Mouse (Mus musculus) kidney, adult 2 months (tissue): ENCODE results near the gene Fyn.

ENCODE experiments used
- CTCF ChIP-seq: fragments of 200-500 bp; conservative IDR thresholded peaks from 2 replicates; pipeline ENCODE4 v1.5.1; 2011; ENCODE audit warnings: low read depth, mild to moderate bottlenecking, control low read depth, low read length, moderate library complexity, mixed read lengths; ENCODE audit not compliant: insufficient read depth, insufficient read length
- POLR2A ChIP-seq: fragments of 200-500 bp; IDR thresholded peaks from one replicate; pipeline ENCODE4 v1.6.1; 2011; ENCODE audit warnings: low read depth, low read length, control low read depth

DNA sequence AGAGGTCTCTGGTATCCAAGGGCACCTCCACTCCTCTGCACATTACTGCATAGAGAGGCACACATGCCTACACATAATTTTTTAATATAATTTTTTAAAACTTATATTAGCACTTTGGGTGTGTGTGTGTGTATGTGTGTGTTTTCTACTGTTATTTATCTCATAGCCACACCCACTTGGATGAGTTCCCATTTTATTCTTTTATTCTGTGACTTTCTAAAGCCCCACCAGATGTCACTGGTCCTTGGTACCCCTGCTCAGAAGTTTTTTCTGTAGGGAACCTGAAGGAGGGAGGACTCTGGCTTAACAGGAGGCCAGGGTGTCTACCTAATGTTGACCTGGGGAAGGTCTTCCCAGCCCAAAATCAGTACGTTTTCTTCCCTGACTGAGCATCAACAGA lies 152.7 kb downstream of the Fyn start:
- TF ChIP-seq CTCF = no peak
- no peak for TF ChIP-seq POLR2A
